Mouse (Mus musculus): ENCODE measurements around the gene Prss2. TPM values are rescaled to one million over a fixed set of nuclear protein-coding genes. Genes with fewer than 3 reads are reported as not detected.
"Not testable (repeated sequence)": the region's sequence is repeated elsewhere in the genome, so short reads cannot be mapped to it uniquely, and the experiment has no call there.

Prss2 gene
- 1.3 TPM in 1 of 2 replicates, not detected in the other for polyA plus RNA-seq (2015; fragmentation: Nextera tagmentation; extraction: Ambion mirVana)

DNA sequence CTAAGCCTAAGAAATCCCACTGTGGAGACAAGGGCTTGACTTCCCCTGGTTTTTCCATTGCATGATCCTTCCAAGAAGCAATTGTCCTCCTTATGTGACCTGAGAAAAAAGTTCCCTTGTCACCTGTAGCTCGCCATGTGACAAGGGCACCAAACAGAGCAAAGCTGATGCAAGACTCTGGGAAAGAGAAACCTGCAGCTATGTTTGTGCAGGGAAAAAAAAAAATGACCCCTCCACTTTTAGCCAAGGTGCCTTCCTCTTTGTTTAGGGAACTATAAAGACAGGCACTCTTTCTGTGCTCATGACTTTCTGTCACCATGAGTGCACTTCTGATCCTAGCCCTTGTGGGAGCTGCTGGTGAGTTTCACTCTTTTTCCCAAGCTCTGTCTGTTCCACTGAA is at the start of gene Prss2:
Gene Prss2, plus strand, starts transcription at position 301 of the 400 bp plus-strand sequence.
- ATAC-seq (ENCODE audit: low FRiP score), result no peak
- WGBS, result 85% methylated on average over 1 of the region's 1 CpGs
- no peaks in the 10 kb centered on the region for H3K9me3 ChIP-seq (replicated peaks)

DNA sequence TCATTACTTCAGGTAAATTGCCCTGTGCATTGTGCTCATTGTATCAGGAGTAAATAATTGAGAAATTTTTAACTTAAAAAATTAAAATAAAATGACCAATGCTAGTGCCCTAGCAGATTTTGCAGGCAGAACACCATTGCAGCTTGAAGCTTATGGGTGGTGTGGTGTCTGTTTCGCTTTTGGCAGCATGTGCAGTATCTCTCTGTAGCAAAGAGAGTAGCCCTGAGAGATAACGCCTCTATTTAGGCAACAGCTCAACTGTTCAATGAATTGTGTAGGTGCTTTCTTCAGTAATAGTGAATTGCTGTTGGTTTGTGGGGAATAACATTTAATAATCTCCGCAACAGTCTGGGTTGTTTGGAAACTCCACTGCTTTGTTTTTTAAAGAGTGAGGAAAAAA is 22.2 kb upstream of the Prss2 start:
- Histone ChIP-seq H3K36me3 (no peaks in the 10 kb centered on the region), H3K9ac (replicated peaks) (no peak overlapping the region), H3K4me1 (no peaks in the 10 kb centered on the region), H3K4me3 (replicated peaks) (no peak overlapping the region), H3K4me2 (no peak overlapping the region), H3K27me3 (replicated peaks) (no peaks in the 10 kb centered on the region), H3K27ac (replicated peaks) (no peak overlapping the region), H3K9me3 (replicated peaks) (no peaks in the 10 kb centered on the region)
- ATAC-seq (ENCODE audit: low FRiP score), result no peak
- 86% methylated on average over 3 of the region's 3 CpGs for WGBS

More for the DNA sequence above, at the start of gene Prss2:
- Histone ChIP-seq H3K27me3 (replicated peaks) (no peaks in the 10 kb centered on the region), H3K4me1 (no peaks in the 10 kb centered on the region), H3K4me3 (replicated peaks) (no peak within 1 kb of the TSS), H3K4me2 (no peak within 1 kb of the TSS), H3K9ac (replicated peaks) (no peak within 1 kb of the TSS), H3K36me3 (no peaks in the 10 kb centered on the region), H3K27ac (replicated peaks) (no peak within 1 kb of the TSS)

DNA sequence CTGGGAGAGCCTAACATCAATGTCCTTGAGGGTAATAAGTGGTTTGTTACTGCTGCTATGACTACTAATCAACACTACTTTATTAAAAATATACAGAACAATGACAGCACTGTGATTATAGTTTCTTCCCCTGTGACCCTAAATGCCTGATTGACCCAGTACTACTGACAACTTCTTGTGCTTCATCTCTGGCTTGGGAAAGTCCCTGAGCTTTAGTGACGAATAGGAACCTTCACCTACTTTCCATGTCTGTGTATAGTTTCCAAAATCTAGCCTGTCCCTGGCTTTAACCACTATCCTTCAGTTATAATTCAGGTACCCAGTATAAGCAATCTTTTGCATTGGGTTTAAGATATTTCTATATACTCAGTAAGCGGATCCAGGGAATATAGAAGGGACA is 16.7 kb upstream of the Prss2 start:
- H3K27ac ChIP-seq (replicated peaks), result no peak overlapping the region
- no peaks in the 10 kb centered on the region for H3K36me3 ChIP-seq
- H3K9ac ChIP-seq (replicated peaks), result no peak overlapping the region
- H3K27me3 ChIP-seq (replicated peaks), result no peaks in the 10 kb centered on the region
- no peaks in the 10 kb centered on the region for H3K9me3 ChIP-seq (replicated peaks)
- H3K4me2 ChIP-seq, result no peak overlapping the region
- no peaks in the 10 kb centered on the region for H3K4me1 ChIP-seq
- ATAC-seq (ENCODE audit: low FRiP score), result no peak
- WGBS, result 91% methylated on average over 2 of the region's 2 CpGs
- H3K4me3 ChIP-seq (replicated peaks), result no peak overlapping the region

DNA sequence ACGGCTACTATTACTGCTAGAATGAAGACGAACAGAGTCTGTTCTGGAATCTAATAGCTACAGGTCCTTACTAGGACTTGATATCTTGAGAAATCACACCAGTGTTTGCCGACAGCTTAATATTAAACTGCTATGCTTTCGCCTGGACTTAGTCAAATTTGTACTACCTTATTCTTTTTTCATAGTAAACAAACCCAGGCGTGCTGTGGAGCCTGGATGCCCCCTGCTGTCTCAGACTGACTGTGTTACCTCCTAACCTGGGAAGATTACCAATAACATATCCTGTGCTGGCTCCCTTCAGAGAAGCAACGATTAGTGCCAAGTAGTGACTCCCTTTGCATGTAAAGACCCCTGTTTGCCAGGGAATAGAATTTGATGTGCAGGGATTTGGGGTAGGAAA is 16.3 kb upstream of the Prss2 start:
- WGBS, result 80% methylated on average over 6 of the region's 6 CpGs
- Histone ChIP-seq H3K27ac (replicated peaks) (no peak overlapping the region), H3K9me3 (replicated peaks) (no peaks in the 10 kb centered on the region), H3K4me2 (no peak overlapping the region), H3K9ac (replicated peaks) (no peak overlapping the region), H3K27me3 (replicated peaks) (no peaks in the 10 kb centered on the region), H3K4me3 (replicated peaks) (no peak overlapping the region), H3K4me1 (no peaks in the 10 kb centered on the region), H3K36me3 (no peaks in the 10 kb centered on the region)
- no peak for ATAC-seq (ENCODE audit: low FRiP score)

DNA sequence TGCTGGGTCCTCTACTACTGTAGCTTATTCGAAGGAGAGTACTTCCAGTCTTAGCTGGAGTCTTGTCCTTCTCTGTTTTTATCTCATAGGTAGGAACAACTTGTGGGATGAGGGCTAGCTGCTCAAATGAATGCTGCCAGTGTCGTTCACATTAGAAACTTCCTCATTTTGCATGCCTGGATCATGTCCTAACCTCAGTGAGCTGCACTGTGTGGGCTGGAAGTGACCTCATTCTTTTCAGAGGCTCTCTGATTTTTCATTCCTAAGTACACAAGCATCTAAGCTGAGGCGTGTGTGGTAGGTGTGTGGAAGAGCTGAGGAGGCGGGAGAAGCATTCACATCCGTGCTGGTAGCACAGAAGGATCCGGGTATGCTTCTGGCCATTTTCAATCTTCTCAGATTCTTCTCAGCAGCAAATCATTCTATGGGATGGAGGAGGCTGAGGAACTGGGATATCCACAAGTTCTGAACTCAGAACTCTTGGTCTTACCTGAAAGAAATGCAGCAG is 3.5 kb upstream of the Prss2 start:
- WGBS, result 83% methylated on average over 6 of the region's 6 CpGs
- Histone ChIP-seq H3K36me3 (no peaks in the 10 kb centered on the region), H3K27me3 (replicated peaks) (no peaks in the 10 kb centered on the region), H3K4me3 (replicated peaks) (no peak overlapping the region), H3K9ac (replicated peaks) (no peak overlapping the region), H3K4me2 (no peak overlapping the region), H3K9me3 (replicated peaks) (no peaks in the 10 kb centered on the region), H3K27ac (replicated peaks) (no peak overlapping the region), H3K4me1 (no peaks in the 10 kb centered on the region)
- ATAC-seq (ENCODE audit: low FRiP score), result no peak

DNA sequence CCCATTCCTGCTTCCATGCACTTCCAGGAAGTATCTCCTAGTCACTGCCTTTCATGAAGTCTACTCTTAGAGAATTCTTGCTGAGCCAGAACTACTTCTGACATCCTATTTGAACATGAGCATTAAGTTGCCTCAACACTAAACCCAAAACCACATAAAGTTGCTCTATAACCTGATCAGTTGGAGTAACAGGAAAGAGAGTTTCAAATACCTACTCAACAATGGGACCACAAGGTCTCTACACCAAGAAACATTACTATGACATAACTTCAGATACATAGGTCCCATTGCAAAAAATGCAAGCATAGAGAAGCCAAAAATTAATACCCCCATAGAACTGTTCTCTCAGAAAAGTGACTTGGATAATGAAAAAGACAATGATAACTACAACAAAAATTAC is 4.9 kb downstream of the Prss2 start:
- Histone ChIP-seq H3K4me1 (no peaks in the 10 kb centered on the region), H3K9me3 (replicated peaks) (no peaks in the 10 kb centered on the region), H3K9ac (replicated peaks) (no peak overlapping the region), H3K4me3 (replicated peaks) (no peak overlapping the region), H3K4me2 (no peak overlapping the region), H3K27ac (replicated peaks) (no peak overlapping the region), H3K27me3 (replicated peaks) (no peaks in the 10 kb centered on the region), H3K36me3 (no peaks in the 10 kb centered on the region)
- ATAC-seq (ENCODE audit: low FRiP score), result no peak

DNA sequence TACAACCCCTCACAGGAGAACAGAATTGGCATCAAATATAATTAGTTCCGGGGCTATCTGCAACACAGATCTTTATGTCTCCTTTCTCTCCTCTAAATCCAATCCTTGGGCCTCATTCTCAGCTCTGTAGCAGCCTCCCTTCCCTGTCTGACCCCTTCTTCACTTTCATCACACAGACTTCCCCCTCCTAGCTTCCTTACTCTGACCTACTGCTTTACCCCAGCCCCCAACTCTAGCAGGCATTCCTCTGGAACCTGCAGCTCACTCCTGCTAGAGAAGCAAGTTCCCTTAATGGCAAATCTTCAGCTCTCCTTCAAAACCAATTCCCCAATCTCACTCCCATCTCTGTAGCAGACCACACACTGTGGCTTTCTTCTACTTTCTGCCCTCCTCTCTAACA is 5.8 kb downstream of the Prss2 start:
- WGBS, result 78% methylated on average over 1 of the region's 1 CpGs

DNA sequence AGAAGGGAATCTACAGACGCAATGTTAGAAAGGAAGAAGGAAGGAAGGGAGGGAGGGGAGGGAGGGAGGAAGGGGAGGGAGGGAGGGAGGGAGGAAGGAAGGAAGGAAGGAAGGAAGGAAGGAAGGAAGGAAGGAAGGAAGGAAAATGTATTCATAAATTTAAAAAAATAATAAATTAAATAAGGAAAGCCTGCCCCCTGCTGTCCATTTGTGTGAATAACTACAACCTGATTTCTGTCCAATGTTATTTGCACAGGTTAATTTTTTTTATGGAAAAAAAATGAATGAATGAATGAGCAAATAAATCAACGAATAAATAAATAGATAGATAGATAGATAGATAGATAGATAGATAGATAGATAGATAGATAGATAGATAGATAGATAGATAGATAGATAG is 8.4 kb downstream of the Prss2 start:
- not testable (repeated sequence) for H3K27me3 ChIP-seq (replicated peaks); H3K4me2 ChIP-seq; H3K4me1 ChIP-seq; H3K27ac ChIP-seq (replicated peaks); ATAC-seq (ENCODE audit: low FRiP score); H3K4me3 ChIP-seq (replicated peaks); H3K9ac ChIP-seq (replicated peaks); H3K36me3 ChIP-seq; H3K9me3 ChIP-seq (replicated peaks)
- 0% methylated on average over 1 of the region's 2 CpGs for WGBS

More for the DNA sequence above, 5.8 kb downstream of the Prss2 start:
- H3K27ac ChIP-seq (replicated peaks), result no peak overlapping the region
- no peak overlapping the region for H3K9ac ChIP-seq (replicated peaks)
- no peak overlapping the region for H3K4me2 ChIP-seq
- H3K27me3 ChIP-seq (replicated peaks), result no peaks in the 10 kb centered on the region
- ATAC-seq (ENCODE audit: low FRiP score), result no peak
- H3K4me3 ChIP-seq (replicated peaks), result no peak overlapping the region
- no peaks in the 10 kb centered on the region for H3K9me3 ChIP-seq (replicated peaks)
- no peaks in the 10 kb centered on the region for H3K36me3 ChIP-seq
- H3K4me1 ChIP-seq, result no peaks in the 10 kb centered on the region

DNA sequence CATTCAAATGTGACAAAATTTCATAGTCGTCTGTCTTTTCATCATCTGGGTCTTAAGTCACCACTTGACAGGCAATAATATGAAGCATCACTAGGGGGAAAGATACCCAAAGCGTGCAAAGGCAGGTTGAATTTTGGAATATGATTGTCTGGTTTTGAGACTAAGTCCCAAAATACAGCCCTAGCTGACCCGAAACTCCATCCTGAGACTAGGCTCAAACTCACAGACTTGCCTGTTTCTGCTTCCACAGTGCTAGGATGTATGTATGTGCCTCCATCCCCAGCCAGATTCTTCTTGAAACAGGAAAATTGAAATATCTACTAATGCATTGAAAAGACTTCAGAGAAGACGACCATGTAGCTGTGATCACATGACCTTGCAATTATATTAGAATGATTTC is 10.6 kb downstream of the Prss2 start:
- no peak for ATAC-seq (ENCODE audit: low FRiP score)
- Histone ChIP-seq H3K4me3 (replicated peaks) (no peak overlapping the region), H3K27me3 (replicated peaks) (no peaks in the 10 kb centered on the region), H3K9me3 (replicated peaks) (no peaks in the 10 kb centered on the region), H3K9ac (replicated peaks) (no peak overlapping the region), H3K27ac (replicated peaks) (no peak overlapping the region), H3K4me2 (no peak overlapping the region), H3K4me1 (no peaks in the 10 kb centered on the region), H3K36me3 (no peaks in the 10 kb centered on the region)
- WGBS, result 87% methylated on average over 4 of the region's 4 CpGs

DNA sequence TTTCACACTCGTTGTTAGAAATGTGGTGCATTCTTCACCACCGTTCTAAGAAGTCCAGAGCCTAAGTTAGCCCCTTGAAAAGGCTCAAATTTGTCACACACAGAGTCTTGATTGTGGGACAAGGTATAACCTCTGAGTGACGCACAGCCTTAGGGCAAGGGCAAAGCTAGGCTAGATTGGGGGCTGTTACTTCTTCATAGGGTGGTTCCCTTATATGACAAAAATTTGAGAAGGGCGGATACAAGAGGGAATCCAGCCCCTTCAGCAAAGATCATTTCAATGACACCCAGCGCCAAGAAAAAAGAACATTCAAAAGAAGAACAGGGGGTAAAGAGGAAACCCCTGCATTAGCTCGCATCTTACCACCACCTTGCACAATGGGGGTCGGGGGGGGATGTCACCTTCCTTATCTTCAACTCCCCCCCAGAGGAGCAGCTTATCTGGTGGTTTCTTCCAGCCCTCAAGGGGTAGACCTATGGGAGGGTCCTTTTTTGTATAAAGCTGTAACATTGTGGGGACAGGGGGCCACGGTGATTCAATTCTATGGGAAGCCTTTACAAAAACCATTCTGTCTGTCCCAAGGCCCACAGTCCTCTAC is 11.2 kb downstream of the Prss2 start:
- Histone ChIP-seq H3K27ac (replicated peaks) (no peak overlapping the region), H3K4me1 (no peaks in the 10 kb centered on the region), H3K4me3 (replicated peaks) (no peak overlapping the region), H3K36me3 (no peaks in the 10 kb centered on the region), H3K9me3 (replicated peaks) (no peaks in the 10 kb centered on the region), H3K4me2 (no peak overlapping the region), H3K9ac (replicated peaks) (no peak overlapping the region), H3K27me3 (replicated peaks) (no peaks in the 10 kb centered on the region)
- ATAC-seq (ENCODE audit: low FRiP score), result no peak
- 91% methylated on average over 8 of the region's 8 CpGs for WGBS

DNA sequence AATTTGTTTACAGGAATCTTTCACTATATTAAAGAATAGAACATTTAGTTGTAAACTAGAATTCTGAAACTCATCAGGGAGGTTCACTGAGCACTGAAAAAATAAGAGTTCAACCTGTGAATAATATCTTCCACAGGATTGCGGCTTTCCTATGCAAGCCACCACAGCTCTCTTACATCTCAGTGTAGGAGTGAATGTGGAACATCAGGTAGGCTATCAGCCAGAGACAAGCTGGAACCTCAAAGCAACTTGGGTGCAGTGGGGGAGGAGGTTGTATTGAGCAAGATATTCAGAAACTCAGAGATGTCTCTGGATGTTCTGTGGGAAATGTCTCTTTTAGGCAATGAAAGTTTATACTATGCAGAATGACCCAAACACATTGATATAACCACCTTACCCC is 15.8 kb downstream of the Prss2 start:
- Histone ChIP-seq H3K4me2 (no peak overlapping the region), H3K9ac (replicated peaks) (no peak overlapping the region), H3K36me3 (no peaks in the 10 kb centered on the region), H3K4me3 (replicated peaks) (no peak overlapping the region), H3K4me1 (no peaks in the 10 kb centered on the region), H3K27ac (replicated peaks) (no peak overlapping the region), H3K9me3 (replicated peaks) (no peaks in the 10 kb centered on the region), H3K27me3 (replicated peaks) (no peaks in the 10 kb centered on the region)
- 93% methylated on average over 1 of the region's 1 CpGs for WGBS
- no peak for ATAC-seq (ENCODE audit: low FRiP score)

DNA sequence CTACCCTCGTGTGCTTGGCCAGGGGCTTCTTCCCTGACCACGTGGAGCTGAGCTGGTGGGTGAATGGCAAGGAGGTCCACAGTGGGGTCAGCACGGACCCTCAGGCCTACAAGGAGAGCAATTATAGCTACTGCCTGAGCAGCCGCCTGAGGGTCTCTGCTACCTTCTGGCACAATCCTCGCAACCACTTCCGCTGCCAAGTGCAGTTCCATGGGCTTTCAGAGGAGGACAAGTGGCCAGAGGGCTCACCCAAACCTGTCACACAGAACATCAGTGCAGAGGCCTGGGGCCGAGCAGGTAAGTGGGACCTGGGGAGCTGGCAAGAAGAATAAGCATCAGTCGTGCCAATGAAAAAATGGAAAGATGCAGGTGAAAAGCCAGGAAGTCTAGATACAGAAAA is 16.7 kb downstream of the Prss2 start:
- H3K27me3 ChIP-seq (replicated peaks); H3K9ac ChIP-seq (replicated peaks); H3K9me3 ChIP-seq (replicated peaks); H3K4me3 ChIP-seq (replicated peaks); H3K4me1 ChIP-seq; H3K4me2 ChIP-seq; H3K36me3 ChIP-seq; ATAC-seq (ENCODE audit: low FRiP score); H3K27ac ChIP-seq (replicated peaks): not testable (repeated sequence)
- WGBS, result 89% methylated on average over 7 of the region's 8 CpGs

DNA sequence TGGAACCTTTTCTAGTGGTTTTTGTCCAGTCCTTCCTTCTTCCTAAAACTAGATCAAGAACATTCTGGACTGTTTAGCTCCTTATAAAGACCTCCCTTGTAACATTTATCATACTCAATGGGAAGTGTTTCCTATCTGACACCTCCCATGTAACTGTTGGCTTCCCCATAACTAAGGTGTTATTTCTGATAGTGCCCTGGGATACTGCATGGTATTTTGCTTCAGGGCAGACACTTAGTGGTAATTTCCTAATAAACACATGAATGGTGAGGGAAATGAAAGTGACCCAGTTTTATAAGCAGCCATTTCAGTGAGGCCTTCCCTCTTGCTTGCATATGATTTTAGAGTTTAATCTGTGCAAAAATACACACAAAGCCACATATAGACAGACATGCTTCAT is 19.2 kb downstream of the Prss2 start:
- H3K4me1 ChIP-seq, result peaks cover 22% of the 10 kb centered on the region
- no peak overlapping the region for H3K4me3 ChIP-seq (replicated peaks)
- no peak overlapping the region for H3K27ac ChIP-seq (replicated peaks)
- no peak for ATAC-seq (ENCODE audit: low FRiP score)
- H3K27me3 ChIP-seq (replicated peaks), result 0 out of 2 replicates have a peak, but pooled peaks cover 2% of the 10 kb centered on the region
- H3K9me3 ChIP-seq (replicated peaks), result no peaks in the 10 kb centered on the region
- H3K36me3 ChIP-seq, result no peaks in the 10 kb centered on the region
- no peak overlapping the region for H3K4me2 ChIP-seq
- H3K9ac ChIP-seq (replicated peaks), result no peak overlapping the region
